Mouse (Mus musculus): ENCODE measurements at regions not wholly inside any gene's neighbourhood (a gene's known extent, or its start where the extent isn't known, plus 50 kb on each side); places are given as distances from the start of the nearest gene placed in this dataset.

DNA sequence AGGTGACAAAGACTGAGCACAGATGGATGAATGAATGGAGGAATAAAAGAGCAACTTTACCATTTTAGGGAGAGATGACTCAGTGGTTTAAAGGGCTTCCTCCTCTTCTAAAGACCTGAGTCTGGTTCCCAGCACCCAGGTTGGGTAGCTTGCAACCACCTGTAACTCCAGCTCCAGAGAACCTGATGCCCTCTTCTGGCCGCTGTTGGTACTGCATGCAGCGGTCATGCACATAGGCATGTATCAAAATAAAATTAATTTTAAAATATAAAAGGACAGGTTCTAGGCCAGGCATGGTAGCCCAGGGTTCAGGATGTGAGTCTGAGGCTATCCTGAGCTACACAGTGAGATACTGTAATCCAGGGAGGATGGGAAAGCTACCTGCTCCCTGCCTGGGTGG, 103.4 kb upstream of the Rpl38 start:
- H3K27ac ChIP-seq (ENCODE audit: low read depth, low read length), result no peak overlapping the region
- peaks cover 7% of the 10 kb centered on the region for H3K4me1 ChIP-seq (ENCODE audit: control insufficient read depth, insufficient read depth, low read length)
- ATAC-seq (ENCODE audit: low FRiP score, low TSS enrichment), result no peak
- WGBS, result 90% methylated on average over 2 of the region's 2 CpGs
- peaks cover 8% of the 10 kb centered on the region; the same call in 1 of the 2 replicates for H3K27me3 ChIP-seq (ENCODE audit: control insufficient read depth, insufficient read depth, low read length)
- no peaks in the 10 kb centered on the region for H3K36me3 ChIP-seq (ENCODE audit: control insufficient read depth, insufficient read depth, low read length)
- H3K4me2 ChIP-seq (replicated peaks; ENCODE audit: low read depth, low read length), result no peak overlapping the region
- H3K9me3 ChIP-seq (ENCODE audit: control insufficient read depth, low read length), result peaks cover 8% of the 10 kb centered on the region; the same call in 1 of the 2 replicates
- no peak overlapping the region for H3K4me3 ChIP-seq (ENCODE audit: low read length)
- H3K9ac ChIP-seq (ENCODE audit: low read depth, low read length), result no peak overlapping the region

DNA sequence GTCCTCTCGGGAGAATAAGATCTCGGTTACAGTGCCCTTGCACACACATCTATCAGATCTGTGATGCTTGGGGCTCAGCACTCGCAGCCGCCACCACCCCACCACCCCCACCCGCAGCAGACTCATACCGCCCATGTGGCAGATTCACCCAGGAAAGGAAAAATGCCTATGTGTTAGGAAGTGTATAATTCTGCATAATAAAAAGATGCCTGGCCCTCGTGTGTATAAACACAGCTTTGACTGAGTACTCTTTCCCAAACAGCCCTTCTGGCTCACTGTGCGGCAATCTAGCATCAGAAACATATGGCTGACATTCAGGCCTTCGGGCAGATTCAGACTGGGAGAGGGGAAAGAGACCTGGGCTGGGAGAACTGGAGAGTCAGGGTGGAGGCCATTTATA, 105.2 kb upstream of the Rpl38 start:
- Histone ChIP-seq H3K9ac (ENCODE audit: low read depth, low read length) (no peak overlapping the region), H3K36me3 (ENCODE audit: control insufficient read depth, insufficient read depth, low read length) (no peaks in the 10 kb centered on the region), H3K4me2 (replicated peaks; ENCODE audit: low read depth, low read length) (no peak overlapping the region), H3K27me3 (ENCODE audit: control insufficient read depth, insufficient read depth, low read length) (peaks cover 8% of the 10 kb centered on the region; the same call in 1 of the 2 replicates), H3K4me3 (ENCODE audit: low read length) (no peak overlapping the region), H3K4me1 (ENCODE audit: control insufficient read depth, insufficient read depth, low read length) (peaks cover 7% of the 10 kb centered on the region), H3K27ac (ENCODE audit: low read depth, low read length) (no peak overlapping the region), H3K9me3 (ENCODE audit: control insufficient read depth, low read length) (peaks cover 8% of the 10 kb centered on the region; the same call in 1 of the 2 replicates)
- 88% methylated on average over 9 of the region's 9 CpGs for WGBS
- ATAC-seq (ENCODE audit: low FRiP score, low TSS enrichment), result no peak

DNA sequence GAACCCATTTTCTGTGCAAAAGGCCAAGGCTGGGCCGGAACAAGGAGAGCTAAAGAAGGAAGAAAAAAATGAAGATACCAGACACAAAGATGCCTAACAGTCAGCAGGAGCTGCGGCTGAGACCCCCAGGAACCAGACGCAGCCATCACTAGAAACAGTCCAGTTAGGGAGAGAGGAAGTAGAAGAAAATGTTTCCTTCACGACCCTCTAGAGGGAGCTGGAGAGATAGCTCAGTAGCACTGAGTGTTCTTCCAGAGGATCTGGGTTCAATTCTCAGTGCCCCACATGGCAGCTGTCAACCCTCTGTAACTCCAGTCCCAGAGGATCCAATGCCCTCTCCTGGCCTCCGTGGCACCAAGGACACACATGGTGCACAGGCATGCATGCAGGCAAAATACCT, 113.7 kb upstream of the Rpl38 start:
- H3K4me1 ChIP-seq (ENCODE audit: control insufficient read depth, insufficient read depth, low read length), result peaks cover 7% of the 10 kb centered on the region
- no peak overlapping the region for H3K27ac ChIP-seq (ENCODE audit: low read depth, low read length)
- no peaks in the 10 kb centered on the region for H3K27me3 ChIP-seq (ENCODE audit: control insufficient read depth, insufficient read depth, low read length)
- 68% methylated on average over 5 of the region's 5 CpGs for WGBS
- no peaks in the 10 kb centered on the region for H3K9me3 ChIP-seq (ENCODE audit: control insufficient read depth, low read length)
- H3K9ac ChIP-seq (ENCODE audit: low read depth, low read length), result no peak overlapping the region
- H3K4me3 ChIP-seq (ENCODE audit: low read length), result no peak overlapping the region
- no peak overlapping the region for H3K4me2 ChIP-seq (replicated peaks; ENCODE audit: low read depth, low read length)
- ATAC-seq (ENCODE audit: low FRiP score, low TSS enrichment), result no peak
- no peaks in the 10 kb centered on the region for H3K36me3 ChIP-seq (ENCODE audit: control insufficient read depth, insufficient read depth, low read length)

DNA sequence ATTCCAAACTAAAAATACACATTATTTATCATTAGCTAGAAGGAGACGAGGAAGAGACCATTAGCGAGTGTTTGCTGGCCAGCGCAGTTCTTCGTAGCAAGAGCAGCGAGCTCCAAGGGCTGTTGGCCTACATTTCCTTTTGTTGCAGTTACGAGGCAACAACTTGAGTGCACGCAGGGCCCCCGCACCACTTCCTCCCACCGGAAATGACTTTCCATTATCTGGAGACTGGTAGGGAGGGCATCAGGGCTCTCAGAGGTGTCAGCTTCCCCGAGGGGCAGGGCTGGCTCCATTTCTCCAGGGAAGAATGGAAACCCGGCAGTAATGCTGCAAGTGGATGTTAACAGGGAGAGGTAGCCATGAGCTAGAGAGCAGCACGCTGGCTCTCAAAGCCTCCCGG, 114.3 kb upstream of the Rpl38 start:
- H3K36me3 ChIP-seq (ENCODE audit: control insufficient read depth, insufficient read depth, low read length), result no peaks in the 10 kb centered on the region
- no peaks in the 10 kb centered on the region for H3K27me3 ChIP-seq (ENCODE audit: control insufficient read depth, insufficient read depth, low read length)
- no peak overlapping the region for H3K4me2 ChIP-seq (replicated peaks; ENCODE audit: low read depth, low read length)
- WGBS, result 20% methylated on average over 13 of the region's 13 CpGs
- no peak for ATAC-seq (ENCODE audit: low FRiP score, low TSS enrichment)
- no peak overlapping the region for H3K9ac ChIP-seq (ENCODE audit: low read depth, low read length)
- peaks cover 7% of the 10 kb centered on the region for H3K4me1 ChIP-seq (ENCODE audit: control insufficient read depth, insufficient read depth, low read length)
- no peak overlapping the region for H3K4me3 ChIP-seq (ENCODE audit: low read length)
- no peaks in the 10 kb centered on the region for H3K9me3 ChIP-seq (ENCODE audit: control insufficient read depth, low read length)
- H3K27ac ChIP-seq (ENCODE audit: low read depth, low read length), result no peak overlapping the region

DNA sequence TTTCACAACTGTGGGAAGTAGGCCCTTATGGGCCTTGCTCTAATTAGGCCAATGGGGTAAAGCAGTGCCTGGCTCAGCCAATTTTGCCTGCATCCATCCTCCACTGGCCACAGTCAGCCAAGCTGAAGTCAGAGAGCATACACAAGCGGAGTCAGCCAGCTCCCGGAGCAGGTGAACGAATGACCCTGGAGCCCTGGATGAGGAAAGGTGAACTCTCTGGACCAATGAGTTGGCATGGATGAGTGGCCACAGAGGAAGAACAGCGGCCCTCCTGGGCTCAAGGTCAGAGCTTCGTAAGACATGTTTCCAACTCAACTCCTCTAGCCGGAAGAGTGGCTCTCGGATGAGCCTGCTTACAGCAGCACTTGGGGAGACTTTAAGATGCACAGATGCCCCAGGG, 116.1 kb upstream of the Rpl38 start:
- Histone ChIP-seq H3K4me2 (replicated peaks; ENCODE audit: low read depth, low read length) (no peak overlapping the region), H3K4me3 (ENCODE audit: low read length) (no peak overlapping the region), H3K27me3 (ENCODE audit: control insufficient read depth, insufficient read depth, low read length) (no peaks in the 10 kb centered on the region), H3K36me3 (ENCODE audit: control insufficient read depth, insufficient read depth, low read length) (no peaks in the 10 kb centered on the region), H3K27ac (ENCODE audit: low read depth, low read length) (no peak overlapping the region), H3K9ac (ENCODE audit: low read depth, low read length) (no peak overlapping the region), H3K4me1 (ENCODE audit: control insufficient read depth, insufficient read depth, low read length) (peaks cover 7% of the 10 kb centered on the region), H3K9me3 (ENCODE audit: control insufficient read depth, low read length) (no peaks in the 10 kb centered on the region)
- WGBS, result 43% methylated on average over 7 of the region's 7 CpGs
- no peak for ATAC-seq (ENCODE audit: low FRiP score, low TSS enrichment)

DNA sequence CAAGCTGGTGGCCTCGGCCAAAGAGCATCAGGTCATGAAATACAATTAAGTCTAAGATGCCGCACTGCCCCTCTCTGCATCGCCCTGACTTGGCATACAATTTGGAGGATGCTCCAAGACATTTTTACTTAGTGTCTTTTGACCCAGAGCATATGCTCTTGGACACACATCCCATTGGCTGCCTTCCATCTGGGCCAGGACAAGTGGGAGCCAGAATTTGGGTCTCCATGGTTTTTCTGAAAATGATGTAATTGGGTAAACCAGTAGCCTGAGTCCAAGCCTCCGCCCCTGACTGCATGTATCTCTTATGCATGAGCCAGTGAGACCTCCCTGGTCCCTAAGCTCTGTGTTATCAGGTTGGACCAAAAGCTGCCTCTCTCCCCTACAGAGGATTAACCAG, 117.1 kb upstream of the Rpl38 start:
- H3K27me3 ChIP-seq (ENCODE audit: control insufficient read depth, insufficient read depth, low read length), result no peaks in the 10 kb centered on the region
- H3K4me1 ChIP-seq (ENCODE audit: control insufficient read depth, insufficient read depth, low read length), result peaks cover 7% of the 10 kb centered on the region
- ATAC-seq (ENCODE audit: low FRiP score, low TSS enrichment), result no peak
- H3K9ac ChIP-seq (ENCODE audit: low read depth, low read length), result no peak overlapping the region
- no peaks in the 10 kb centered on the region for H3K9me3 ChIP-seq (ENCODE audit: control insufficient read depth, low read length)
- no peak overlapping the region for H3K4me2 ChIP-seq (replicated peaks; ENCODE audit: low read depth, low read length)
- no peaks in the 10 kb centered on the region for H3K36me3 ChIP-seq (ENCODE audit: control insufficient read depth, insufficient read depth, low read length)
- WGBS, result 92% methylated on average over 4 of the region's 4 CpGs
- no peak overlapping the region for H3K4me3 ChIP-seq (ENCODE audit: low read length)
- no peak overlapping the region for H3K27ac ChIP-seq (ENCODE audit: low read depth, low read length)

DNA sequence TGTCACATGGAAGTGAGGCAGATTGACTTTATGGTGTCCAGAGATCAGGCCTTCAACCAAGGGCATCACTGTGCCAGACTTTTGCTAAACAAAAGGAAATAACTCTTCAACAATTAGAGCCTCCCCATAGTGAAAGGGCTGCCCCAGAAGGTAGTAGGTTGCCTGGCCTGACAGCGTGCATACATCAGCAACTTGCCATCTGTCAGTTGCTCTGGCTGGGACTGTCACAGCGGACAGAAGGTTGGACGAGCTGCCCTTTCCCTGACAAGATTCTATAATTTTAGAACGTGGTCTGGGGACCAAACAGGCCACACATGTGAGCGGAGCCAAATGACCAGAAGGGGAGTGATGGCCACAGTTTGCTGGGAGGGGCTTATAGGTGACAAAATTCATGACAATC, 119.7 kb upstream of the Rpl38 start:
- no peak overlapping the region for H3K27ac ChIP-seq (ENCODE audit: low read depth, low read length)
- no peaks in the 10 kb centered on the region for H3K36me3 ChIP-seq (ENCODE audit: control insufficient read depth, insufficient read depth, low read length)
- H3K9ac ChIP-seq (ENCODE audit: low read depth, low read length), result no peak overlapping the region
- H3K27me3 ChIP-seq (ENCODE audit: control insufficient read depth, insufficient read depth, low read length), result no peaks in the 10 kb centered on the region
- H3K9me3 ChIP-seq (ENCODE audit: control insufficient read depth, low read length), result no peaks in the 10 kb centered on the region
- H3K4me1 ChIP-seq (ENCODE audit: control insufficient read depth, insufficient read depth, low read length), result no peaks in the 10 kb centered on the region; the same call in 1 of the 2 replicates
- no peak overlapping the region for H3K4me3 ChIP-seq (ENCODE audit: low read length)
- ATAC-seq (ENCODE audit: low FRiP score, low TSS enrichment), result no peak
- no peak overlapping the region for H3K4me2 ChIP-seq (replicated peaks; ENCODE audit: low read depth, low read length)
- WGBS, result 69% methylated on average over 5 of the region's 5 CpGs

DNA sequence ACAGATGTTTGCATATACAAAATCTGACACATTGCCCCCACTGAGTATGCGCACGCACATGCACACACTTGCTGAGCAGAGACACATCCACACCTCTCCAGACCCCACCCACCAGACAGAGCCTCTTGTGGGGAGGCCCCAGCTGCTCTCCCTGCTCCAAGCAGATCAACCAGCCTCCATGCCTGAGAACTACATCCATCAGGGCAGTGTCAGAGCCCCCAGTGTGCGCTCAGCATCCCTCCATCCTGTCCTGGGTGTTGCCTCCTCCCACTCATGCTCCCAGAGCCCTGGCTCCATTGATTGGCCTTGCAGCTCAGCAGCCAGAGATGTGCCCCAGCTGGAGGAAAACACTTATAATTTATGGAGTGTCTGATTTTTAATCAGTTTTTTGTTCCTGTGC, 124.1 kb upstream of the Rpl38 start:
- Histone ChIP-seq H3K27ac (ENCODE audit: low read depth, low read length) (no peak overlapping the region), H3K4me1 (ENCODE audit: control insufficient read depth, insufficient read depth, low read length) (no peaks in the 10 kb centered on the region), H3K27me3 (ENCODE audit: control insufficient read depth, insufficient read depth, low read length) (no peaks in the 10 kb centered on the region), H3K36me3 (ENCODE audit: control insufficient read depth, insufficient read depth, low read length) (no peaks in the 10 kb centered on the region), H3K4me2 (replicated peaks; ENCODE audit: low read depth, low read length) (no peak overlapping the region), H3K4me3 (ENCODE audit: low read length) (no peak overlapping the region), H3K9me3 (ENCODE audit: control insufficient read depth, low read length) (peaks cover 6% of the 10 kb centered on the region; the same call in 1 of the 2 replicates), H3K9ac (ENCODE audit: low read depth, low read length) (no peak overlapping the region)
- WGBS, result 56% methylated on average over 3 of the region's 3 CpGs
- no peak for ATAC-seq (ENCODE audit: low FRiP score, low TSS enrichment)

DNA sequence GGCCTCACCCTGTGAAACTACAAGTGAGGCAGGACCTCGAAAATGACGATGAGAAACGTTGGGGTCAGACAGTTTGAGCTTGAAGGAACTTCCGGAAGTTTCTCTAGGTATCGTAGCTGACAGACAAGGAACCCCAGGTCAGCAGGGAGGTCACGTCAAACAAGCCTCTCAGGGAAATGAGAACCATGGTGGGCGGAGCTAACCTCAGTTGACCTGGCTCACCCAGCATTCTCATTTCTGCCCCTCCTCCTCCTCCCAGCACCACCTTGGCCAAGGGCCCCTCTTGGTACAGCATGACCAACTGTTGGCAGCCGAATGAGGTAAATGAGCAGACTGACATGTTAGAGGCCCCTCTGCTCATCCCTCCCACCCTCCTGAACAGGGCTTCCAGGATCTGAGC, 126.2 kb upstream of the Rpl38 start:
- peaks cover 6% of the 10 kb centered on the region; the same call in 1 of the 2 replicates for H3K9me3 ChIP-seq (ENCODE audit: control insufficient read depth, low read length)
- no peak overlapping the region for H3K27ac ChIP-seq (ENCODE audit: low read depth, low read length)
- H3K27me3 ChIP-seq (ENCODE audit: control insufficient read depth, insufficient read depth, low read length), result no peaks in the 10 kb centered on the region; the same call in 1 of the 2 replicates
- no peaks in the 10 kb centered on the region for H3K36me3 ChIP-seq (ENCODE audit: control insufficient read depth, insufficient read depth, low read length)
- ATAC-seq (ENCODE audit: low FRiP score, low TSS enrichment), result no peak
- H3K4me3 ChIP-seq (ENCODE audit: low read length), result no peak overlapping the region
- no peaks in the 10 kb centered on the region for H3K4me1 ChIP-seq (ENCODE audit: control insufficient read depth, insufficient read depth, low read length)
- WGBS, result 64% methylated on average over 8 of the region's 8 CpGs
- no peak overlapping the region for H3K9ac ChIP-seq (ENCODE audit: low read depth, low read length)
- H3K4me2 ChIP-seq (replicated peaks; ENCODE audit: low read depth, low read length), result no peak overlapping the region

Measured in kidney, embryonic 14.5 days (tissue).